Mouse (Mus musculus) thymus, adult 2 months (tissue): ENCODE results near the gene Erlin1.

Source experiments
- CTCF ChIP-seq: fragments of 200-500 bp; IDR thresholded peaks from 2 replicates; pipeline ENCODE4 v1.5.1; 2012; ENCODE audit warnings: mild to moderate bottlenecking, control low read depth, low read length, moderate library complexity, borderline replicate concordance; ENCODE audit not compliant: control insufficient read depth, poor library complexity, insufficient read depth; ENCODE audit errors: extremely low read depth
- POLR2A ChIP-seq: fragments of 200-500 bp; IDR thresholded peaks from 2 replicates; pipeline ENCODE4 v1.6.1; 2012; ENCODE audit warnings: mild to moderate bottlenecking, low read length, control low read depth, moderate library complexity; ENCODE audit not compliant: control insufficient read depth, poor library complexity, insufficient read depth; ENCODE audit errors: extremely low read depth

GRCm38 (mm10) chr19:44050388-44050787 lies 19.2 kb downstream of the Erlin1 start:
- TF ChIP-seq CTCF (no peak), POLR2A (no peak)
